Mouse (Mus musculus) thymus, adult 2 months (tissue): ENCODE data around the gene Fam168a.

ENCODE experiments used
- CTCF ChIP-seq: fragments of 200-500 bp; IDR thresholded peaks from 2 replicates; pipeline ENCODE4 v1.5.1; 2012; ENCODE audit warnings: mild to moderate bottlenecking, control low read depth, low read length, moderate library complexity, borderline replicate concordance; ENCODE audit not compliant: control insufficient read depth, poor library complexity, insufficient read depth; ENCODE audit errors: extremely low read depth
- POLR2A ChIP-seq: fragments of 200-500 bp; IDR thresholded peaks from 2 replicates; pipeline ENCODE4 v1.6.1; 2012; ENCODE audit warnings: mild to moderate bottlenecking, low read length, control low read depth, moderate library complexity; ENCODE audit not compliant: control insufficient read depth, poor library complexity, insufficient read depth; ENCODE audit errors: extremely low read depth

GRCm38 (mm10) chr7:100780192-100780591, 73.8 kb downstream of the Fam168a start:
- TF ChIP-seq CTCF (no peak), POLR2A (no peak)
